Mouse (Mus musculus) layer of hippocampus, adult 8-10 months (tissue): ENCODE results near the gene Ptprn2. TPM values are rescaled to one million over a fixed set of nuclear protein-coding genes. Genes with fewer than 3 reads are reported as not detected.

ENCODE experiments used
- DNase-seq, 2 experiments: peaks; one replicate each; pipeline ENCODE4 v3.0.0; 2022; ENCODE audit warnings: low spot score in 2 of 2
- total RNA-seq, 4 experiments: library from RNA; stranded (reverse); gene quantifications; 2 replicates each; pipeline ENCODE4 v1.2.4; 2022

The Ptprn2 gene
- total RNA-seq, 4 experiments from 2014 or later = 279 to 314 (median 303) TPM

DNA sequence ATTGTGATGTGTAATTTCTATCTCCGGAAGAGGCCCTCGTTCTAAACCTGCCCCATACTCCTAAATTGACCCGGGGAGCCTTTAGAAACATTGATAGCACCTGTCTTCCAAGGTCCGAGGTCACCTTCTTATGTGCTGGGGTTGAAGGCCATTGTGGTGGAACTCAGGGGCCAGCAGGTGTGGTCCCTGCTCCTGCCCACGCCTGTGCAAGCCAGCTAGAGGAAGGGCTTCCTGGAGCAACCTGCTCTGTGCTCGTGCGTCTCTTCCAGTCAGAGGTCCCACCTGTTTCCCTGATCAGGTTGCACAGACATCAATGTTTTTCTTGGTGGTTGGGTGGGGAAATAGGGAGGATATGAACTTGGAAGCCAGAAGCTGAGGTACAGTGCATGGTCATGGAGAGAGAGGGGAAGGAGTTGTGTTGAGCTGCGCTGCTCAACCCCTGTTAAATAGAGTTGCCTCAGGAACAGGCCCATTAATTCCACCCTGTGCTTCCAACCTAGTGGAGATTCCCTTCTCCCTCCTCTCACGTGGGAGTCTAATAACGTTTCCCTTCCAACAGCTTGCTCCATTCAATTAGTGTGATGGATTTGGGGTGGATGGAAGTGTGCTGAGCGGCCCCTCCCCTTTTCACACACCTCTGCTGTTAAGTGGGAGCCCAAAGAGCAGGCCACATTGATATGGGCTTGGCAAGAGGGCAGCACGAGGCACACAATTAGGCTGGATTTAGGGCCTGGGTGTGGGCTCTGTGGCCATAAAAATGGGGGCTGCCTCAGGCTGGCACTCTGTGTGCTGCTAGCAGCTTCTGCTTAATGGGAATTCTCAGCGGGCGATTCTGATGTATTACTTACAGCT, 156.0 kb downstream of the Ptprn2 start:
- DNase-seq = no peak

GRCm38 (mm10) chr12:116642191-116642549, 156.7 kb downstream of the Ptprn2 start:
- no peak for DNase-seq

GRCm38 (mm10) chr12:116646771-116647170, 161.3 kb downstream of the Ptprn2 start:
- no peak for DNase-seq

DNA sequence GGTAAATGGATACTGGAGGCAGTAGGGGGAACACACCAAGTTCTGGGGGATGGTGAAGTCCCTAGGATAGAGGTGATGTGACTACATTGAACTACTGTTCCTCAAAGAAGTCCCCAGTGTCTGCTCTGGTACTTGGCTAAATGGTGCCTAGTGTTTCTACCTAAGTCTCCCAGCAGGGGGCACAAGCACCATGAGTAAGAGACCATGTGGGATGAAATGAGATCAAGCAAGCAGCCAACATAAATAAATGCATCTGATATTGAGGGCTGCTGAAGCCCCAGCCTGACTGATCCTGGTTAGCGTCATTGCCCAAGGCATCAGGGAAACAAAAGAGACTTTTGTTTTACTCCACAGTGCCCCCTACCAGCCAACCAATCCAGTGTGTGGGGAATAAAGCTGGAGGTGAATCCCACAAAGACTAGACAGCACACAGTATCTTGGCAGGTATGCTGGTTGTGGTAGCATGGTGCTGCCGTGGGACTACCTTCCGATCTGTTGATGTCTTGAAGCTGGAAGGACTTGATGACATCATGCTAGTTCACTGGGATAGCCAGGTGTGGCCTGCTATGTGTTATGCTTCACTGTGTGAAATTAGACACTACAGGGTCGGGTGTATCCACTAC, 163.2 kb downstream of the Ptprn2 start:
- DNase-seq = peak; percentile 47 to 69

DNA sequence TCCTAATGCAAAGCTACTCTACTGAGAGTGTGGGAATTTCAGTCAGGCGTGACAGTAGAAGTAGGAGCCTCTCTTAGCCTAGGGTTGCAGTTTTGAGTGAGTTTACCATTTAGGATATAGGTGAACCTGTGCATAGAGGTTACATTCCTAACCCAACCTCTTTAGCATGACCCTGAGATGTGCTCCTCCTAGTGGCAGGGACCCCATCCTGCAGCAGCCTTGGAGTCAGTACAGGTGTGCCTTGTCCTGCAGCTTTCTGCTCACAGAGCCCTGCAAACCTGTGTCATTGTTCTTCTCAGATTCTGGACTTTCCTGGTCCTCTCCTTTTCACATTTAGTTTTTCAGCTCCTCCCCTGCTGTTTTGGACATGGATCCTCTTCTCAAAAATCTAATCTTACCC, 168.2 kb downstream of the Ptprn2 start:
- DNase-seq = no peak

- peak; percentile 32 to 43 for DNase-seq
These were observed 174.6 kb downstream of the Ptprn2 start for GRCm38 (mm10) chr12:116660076-116660475.

- DNase-seq = no peak
These were observed 175.5 kb downstream of the Ptprn2 start for GRCm38 (mm10) chr12:116661018-116661417.

- DNase-seq = peak; percentile 26 to 50
These were observed 192.2 kb downstream of the Ptprn2 start for GRCm38 (mm10) chr12:116677701-116678100.

- DNase-seq = no peak
These were observed 204.3 kb downstream of the Ptprn2 start for GRCm38 (mm10) chr12:116689832-116690231.

GRCm38 (mm10) chr12:116709535-116709934, 224.0 kb downstream of the Ptprn2 start:
- no peak for DNase-seq

DNA sequence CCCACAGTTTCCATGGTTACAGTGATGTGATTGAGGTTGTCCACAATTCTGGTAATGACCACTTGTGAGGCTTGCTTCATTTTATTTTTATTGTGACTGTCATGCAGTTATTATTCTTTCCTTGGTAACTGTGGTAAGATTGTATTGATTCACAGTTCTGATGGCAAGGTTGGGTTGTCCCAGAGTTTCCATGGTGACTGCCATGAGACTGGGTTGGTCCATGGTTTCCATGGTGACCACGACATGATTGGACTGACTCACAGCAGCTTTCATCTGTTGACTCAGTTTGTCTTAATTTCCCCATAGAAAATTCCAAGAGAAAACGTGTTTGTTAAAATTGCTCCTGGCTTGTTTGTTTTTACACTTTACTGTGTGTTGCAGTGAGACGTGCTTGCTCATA, 225.2 kb downstream of the Ptprn2 start:
- peak in 1 of 2 experiments; percentile 38 for DNase-seq

- peak in 1 of 2 experiments; percentile 28 for DNase-seq
These were observed 225.6 kb downstream of the Ptprn2 start for GRCm38 (mm10) chr12:116711133-116711532.

GRCm38 (mm10) chr12:116713096-116713495, 227.6 kb downstream of the Ptprn2 start:
- DNase-seq = no peak

DNA sequence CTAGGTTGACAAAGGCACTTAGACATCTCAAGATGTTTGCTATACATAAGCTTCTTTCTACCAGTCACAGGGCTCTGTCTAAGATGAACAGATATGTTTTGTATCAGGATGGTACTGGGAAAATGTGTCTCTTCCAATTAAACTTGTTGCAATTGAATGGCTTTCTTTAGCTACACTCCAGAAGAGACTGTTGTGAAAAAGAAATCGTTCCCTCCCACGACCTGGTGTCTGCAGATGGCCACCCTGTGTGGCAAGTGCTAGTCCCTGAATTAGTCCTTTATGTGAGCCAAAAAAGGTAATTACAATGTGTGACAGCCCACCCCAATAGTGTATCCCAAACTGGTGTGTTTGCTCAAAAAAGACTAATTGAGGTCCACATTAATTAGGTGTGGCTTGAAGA, 235.5 kb downstream of the Ptprn2 start:
- no peak for DNase-seq

GRCm38 (mm10) chr12:116740141-116740540, 254.6 kb downstream of the Ptprn2 start:
- DNase-seq = no peak

DNA sequence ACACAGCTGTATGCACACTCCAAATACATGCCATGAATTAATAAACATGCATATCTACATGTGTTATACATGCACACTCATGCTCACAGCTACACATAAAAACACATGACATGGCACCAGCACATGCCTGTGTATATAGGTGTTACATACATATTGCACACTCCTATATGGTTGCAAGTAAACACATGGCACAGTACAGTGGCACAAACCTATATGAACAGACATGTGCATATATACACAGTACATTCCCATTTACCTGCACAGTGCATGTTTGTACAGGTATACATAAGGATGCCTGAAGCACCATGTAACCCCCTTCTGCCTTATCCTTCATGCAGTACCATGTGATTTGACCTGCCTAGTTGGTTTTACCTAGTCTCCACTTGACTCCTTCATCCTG, 255.8 kb downstream of the Ptprn2 start:
- no peak for DNase-seq

- no peak for DNase-seq
These were observed 260.9 kb downstream of the Ptprn2 start for GRCm38 (mm10) chr12:116746401-116746800.

GRCm38 (mm10) chr12:116752784-116753183, 267.3 kb downstream of the Ptprn2 start:
- no peak for DNase-seq

GRCm38 (mm10) chr12:116763961-116764360, 278.4 kb downstream of the Ptprn2 start:
- no peak for DNase-seq

GRCm38 (mm10) chr12:116770911-116771310, 285.4 kb downstream of the Ptprn2 start:
- no peak for DNase-seq

GRCm38 (mm10) chr12:116771493-116771892, 286.0 kb downstream of the Ptprn2 start:
- no peak for DNase-seq

DNA sequence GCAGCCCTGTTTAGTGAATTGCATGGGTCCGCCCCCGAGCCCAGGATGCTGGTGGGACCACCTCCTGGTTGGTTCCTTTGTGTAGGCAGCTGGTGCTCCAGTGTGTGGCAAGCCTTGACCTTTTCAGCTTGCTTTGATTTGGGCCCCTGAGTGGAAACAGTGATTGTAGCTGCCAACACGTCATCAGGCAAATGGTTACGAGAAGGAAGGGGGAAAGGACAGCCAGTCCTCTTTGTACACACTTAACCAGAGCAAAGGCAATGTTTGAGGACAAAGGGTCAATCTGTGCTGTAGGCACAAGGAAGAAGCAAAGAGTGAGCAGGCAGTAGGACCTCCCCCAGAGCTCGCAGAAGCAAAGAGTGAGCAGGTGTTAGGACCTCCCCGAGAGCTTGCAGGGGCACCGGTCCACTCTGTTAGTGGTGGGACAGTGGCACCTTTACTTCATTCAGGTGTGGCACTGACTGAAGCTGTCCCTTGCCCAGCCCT, 286.6 kb downstream of the Ptprn2 start:
- DNase-seq = no peak

GRCm38 (mm10) chr12:116773344-116773743, 287.8 kb downstream of the Ptprn2 start:
- DNase-seq = no peak
